Mouse (Mus musculus) cerebellum, postnatal 36 days (tissue): Measurements from ENCODE around the gene Nim1k.
A peak's percentile ranks its signal among the peaks of the same experiment; 100 is the strongest.

Experiments used
- DNase-seq, 2 experiments: peaks; one replicate each; pipeline ENCODE4 v3.0.0; 2021 to 2022; ENCODE audit warnings: mixed read lengths in 2 of 2

The Nim1k gene

DNA sequence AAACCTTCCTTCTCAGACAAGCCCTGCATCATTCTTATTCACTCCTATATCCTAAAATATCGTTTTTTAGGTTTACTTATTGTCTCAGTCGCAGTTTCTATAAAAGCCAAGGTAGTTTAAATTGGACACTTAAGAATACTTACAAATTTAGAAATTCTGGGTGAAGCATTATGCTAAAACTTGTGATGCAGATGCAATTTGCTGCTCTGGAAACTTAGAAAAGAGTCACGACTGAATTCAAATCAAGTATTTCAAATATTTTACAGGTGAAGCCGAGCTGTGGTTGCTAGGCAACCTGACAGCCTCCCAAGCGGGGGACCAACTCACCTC lies 66.0 kb downstream of the Nim1k start:
- no peak for DNase-seq

DNA sequence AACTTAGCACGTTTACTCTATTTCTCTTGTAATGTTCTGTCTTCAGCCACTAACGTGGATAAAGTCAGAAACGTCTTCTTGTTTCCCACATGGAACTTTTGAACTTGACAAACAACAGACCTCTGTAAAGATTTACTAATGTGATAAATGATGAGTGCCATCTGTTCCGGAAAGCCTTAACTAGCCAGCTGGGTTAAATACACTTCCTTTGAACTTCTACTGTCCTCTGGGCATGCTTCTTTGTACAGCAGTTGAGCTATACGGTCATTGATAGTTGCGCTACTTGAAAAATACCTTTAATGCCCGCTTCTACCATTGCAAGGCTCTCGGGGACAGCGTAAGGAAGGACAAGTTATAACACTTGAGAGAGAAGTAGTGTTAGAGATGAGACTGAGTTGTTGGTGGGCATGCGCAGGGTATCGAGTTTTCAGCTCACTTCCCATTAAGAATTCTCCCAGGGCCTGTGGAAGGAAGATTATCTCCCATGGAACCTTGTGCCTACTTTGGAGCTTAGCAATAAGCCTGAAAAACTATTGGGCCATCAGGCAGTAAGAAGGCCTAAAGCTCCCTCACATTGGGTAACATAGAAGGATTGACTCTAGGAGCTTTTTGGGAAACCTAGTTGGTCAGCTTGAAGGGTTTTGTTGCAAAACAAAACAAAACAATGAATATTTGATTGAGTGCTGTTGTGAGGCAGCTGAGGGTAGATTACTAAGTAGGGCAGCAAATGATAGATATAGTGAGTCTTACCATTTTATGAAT lies 71.1 kb downstream of the Nim1k start:
- DNase-seq, result no peak

DNA sequence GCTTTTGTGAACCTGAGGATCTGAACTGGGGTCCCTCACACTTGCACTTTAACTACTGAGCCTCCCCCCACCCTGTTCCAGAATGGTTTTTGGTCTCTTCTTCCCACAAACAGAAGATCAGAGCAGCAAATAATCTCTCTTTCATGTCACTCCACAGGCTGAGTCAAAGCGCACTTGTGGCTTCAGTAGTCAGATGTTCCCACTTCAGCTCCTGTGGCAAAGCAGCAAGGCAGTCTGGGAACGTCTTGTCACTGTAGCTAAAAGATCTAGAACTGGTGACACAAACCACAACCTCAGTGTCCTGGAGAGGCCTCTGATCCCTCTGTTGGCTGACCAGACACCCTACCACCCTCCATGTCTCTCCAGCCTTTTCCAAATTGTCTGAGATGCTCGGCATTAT lies 74.5 kb downstream of the Nim1k start:
- DNase-seq, result no peak

DNA sequence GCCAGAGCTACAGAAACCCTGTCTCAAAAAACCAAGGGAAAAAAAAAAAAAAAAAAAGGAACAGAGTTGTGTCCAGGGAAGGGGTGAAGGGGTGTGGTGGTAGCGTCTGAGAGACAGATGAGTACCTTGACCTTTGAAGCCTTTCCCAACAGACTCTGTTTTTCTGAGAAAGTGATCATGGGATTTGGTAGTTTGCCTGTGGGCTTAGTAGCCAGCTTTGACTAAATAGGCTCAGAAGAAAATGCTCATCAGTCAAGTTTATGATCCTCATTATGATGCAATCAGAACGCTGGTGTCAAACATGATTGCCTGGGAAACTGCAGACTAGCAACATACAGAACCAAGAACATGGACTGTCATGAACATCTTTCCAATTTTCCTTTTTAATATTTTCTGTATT lies 76.0 kb downstream of the Nim1k start:
- DNase-seq, result no peak

DNA sequence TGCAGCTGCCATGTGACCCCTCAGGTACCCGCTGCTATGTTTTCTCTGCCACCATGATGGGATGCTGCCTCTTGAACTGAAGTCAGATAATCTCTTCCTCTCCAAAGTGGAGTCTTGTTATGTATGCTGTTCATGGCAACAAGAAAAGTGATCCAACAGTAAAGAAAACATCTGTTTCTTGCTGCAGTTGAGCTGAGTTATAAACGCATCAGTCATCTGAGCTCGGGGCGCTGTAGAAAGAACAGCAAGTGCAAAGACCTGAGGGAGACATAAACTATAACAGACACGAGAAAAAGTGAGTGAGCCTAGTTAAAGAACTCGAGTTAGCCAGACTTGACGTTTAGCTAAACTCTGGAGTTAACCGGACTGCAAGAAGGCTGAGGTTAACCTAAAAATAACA lies 76.9 kb downstream of the Nim1k start:
- no peak for DNase-seq

DNA sequence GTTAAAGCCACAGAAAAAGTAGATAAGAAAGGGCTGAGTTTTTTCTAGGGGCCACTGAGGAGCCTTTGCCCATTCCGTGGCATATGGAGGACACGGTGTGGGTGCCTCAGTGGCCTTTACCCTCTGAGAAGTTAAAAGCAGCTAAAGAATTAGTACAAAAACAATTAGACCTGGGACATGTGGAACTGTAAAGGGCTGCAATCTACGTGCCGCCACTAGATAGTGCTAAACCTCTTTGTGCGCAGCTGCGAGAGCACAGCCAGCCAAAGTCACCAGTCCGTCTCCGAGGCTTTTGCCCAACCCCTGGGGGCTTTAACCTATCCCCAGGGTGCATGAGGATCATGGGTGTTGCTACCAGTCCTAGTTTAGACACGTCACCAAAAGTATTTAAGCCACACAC lies 94.3 kb downstream of the Nim1k start:
- DNase-seq, result peak; percentile 10 to 16
